Mouse (Mus musculus) cerebellum, adult (tissue): Measurements from ENCODE around the gene Abcb1b.
"Not testable (repeated sequence)": the region's sequence is repeated elsewhere in the genome, so short reads cannot be mapped to it uniquely, and the experiment has no call there.

Experiments
- ATAC-seq: cut with Nextera tagmentation; 2 replicates; pipeline ENCODE4 v1.9.2; 2017; ENCODE audit warnings: mild to moderate bottlenecking, moderate library complexity, mixed read lengths; ENCODE audit not compliant: insufficient number of reproducible peaks, low FRiP score, low TSS enrichment

The Abcb1b gene

GRCm38 (mm10) chr5:8797987-8798751 lies at the start of gene Abcb1b:
Gene Abcb1b, plus strand, starts transcription at chr5:8798147.
- ATAC-seq, result peak; percentile 89

- no peak for ATAC-seq
Observed at GRCm38 (mm10) chr5:8772866-8773265, 25.1 kb upstream of the Abcb1b start.

GRCm38 (mm10) chr5:8778311-8778710 lies 19.6 kb upstream of the Abcb1b start:
- ATAC-seq, result no peak

GRCm38 (mm10) chr5:8778751-8779150 lies 19.2 kb upstream of the Abcb1b start:
- ATAC-seq, result no peak

- no peak for ATAC-seq
Observed at GRCm38 (mm10) chr5:8792281-8792680, 5.7 kb upstream of the Abcb1b start.

GRCm38 (mm10) chr5:8798752-8799115 lies 787 bp downstream of the Abcb1b start:
- ATAC-seq, result 0 out of 2 replicates have a peak, but pooled peaks have one; percentile 2

- ATAC-seq, result no peak
Observed at GRCm38 (mm10) chr5:8805742-8806141, 7.8 kb downstream of the Abcb1b start.

GRCm38 (mm10) chr5:8807137-8808004 lies 9.4 kb downstream of the Abcb1b start:
- ATAC-seq, result no peak

GRCm38 (mm10) chr5:8813872-8814271 lies 15.9 kb downstream of the Abcb1b start:
- ATAC-seq, result no peak

- no peak for ATAC-seq
Observed at GRCm38 (mm10) chr5:8819635-8820591, 22.0 kb downstream of the Abcb1b start.

- not testable (repeated sequence) for ATAC-seq
Observed at GRCm38 (mm10) chr5:8820592-8821104, 22.7 kb downstream of the Abcb1b start.

- no peak for ATAC-seq
Observed at GRCm38 (mm10) chr5:8838661-8839438, 40.9 kb downstream of the Abcb1b start.

GRCm38 (mm10) chr5:8839651-8840050 lies 41.7 kb downstream of the Abcb1b start:
- ATAC-seq, result no peak

GRCm38 (mm10) chr5:8840887-8841286 lies 42.9 kb downstream of the Abcb1b start:
- no peak for ATAC-seq

- no peak for ATAC-seq
Observed at GRCm38 (mm10) chr5:8842815-8843214, 44.9 kb downstream of the Abcb1b start.

GRCm38 (mm10) chr5:8848607-8849575 lies 50.9 kb downstream of the Abcb1b start:
- not testable (repeated sequence) for ATAC-seq

GRCm38 (mm10) chr5:8850851-8851250 lies 52.9 kb downstream of the Abcb1b start:
- ATAC-seq, result no peak

GRCm38 (mm10) chr5:8857201-8857600 lies 59.3 kb downstream of the Abcb1b start:
- ATAC-seq, result no peak
